Mouse (Mus musculus): ENCODE data around the gene E430018J23Rik. TPM values are rescaled to one million over a fixed set of nuclear protein-coding genes. Genes with fewer than 3 reads are reported as not detected.

E430018J23Rik gene
- polyA plus RNA-seq, 1 experiment from 2014 or later = 1.3 TPM

Other genes starting within 250 kb of the E430018J23Rik start
- 27.1 and 32.1 TPM in 2 replicates for gene Cd2bp2, start 197.6 kb downstream of the E430018J23Rik start, polyA plus RNA-seq (2015; fragmentation: Nextera tagmentation; extraction: Ambion mirVana)
- gene Tbc1d10b, start 185.2 kb downstream of the E430018J23Rik start, polyA plus RNA-seq (2015; fragmentation: Nextera tagmentation; extraction: Ambion mirVana) = 15.8 and 15.9 TPM in 2 replicates
- 42.7 and 46.8 TPM in 2 replicates for gene Mylpf, start 184.7 kb downstream of the E430018J23Rik start, polyA plus RNA-seq (2015; fragmentation: Nextera tagmentation; extraction: Ambion mirVana)
- 8.3 and 9.0 TPM in 2 replicates for gene Zfp553, start 160.6 kb downstream of the E430018J23Rik start, polyA plus RNA-seq (2015; fragmentation: Nextera tagmentation; extraction: Ambion mirVana)
- 9.7 and 9.8 TPM in 2 replicates for gene Sept1, start 160.5 kb downstream of the E430018J23Rik start, polyA plus RNA-seq (2015; fragmentation: Nextera tagmentation; extraction: Ambion mirVana)
- 19.0 and 20.6 TPM in 2 replicates for gene Zfp771, start 149.4 kb downstream of the E430018J23Rik start, polyA plus RNA-seq (2015; fragmentation: Nextera tagmentation; extraction: Ambion mirVana)
- gene Dctpp1, start 132.9 kb downstream of the E430018J23Rik start, polyA plus RNA-seq (2015; fragmentation: Nextera tagmentation; extraction: Ambion mirVana) = 134 and 136 TPM in 2 replicates
- 138 and 169 TPM in 2 replicates for gene Sephs2, start 119.6 kb downstream of the E430018J23Rik start, polyA plus RNA-seq (2015; fragmentation: Nextera tagmentation; extraction: Ambion mirVana)
- 4.1 and 5.2 TPM in 2 replicates for gene Itgal, start 97.4 kb downstream of the E430018J23Rik start, polyA plus RNA-seq (2015; fragmentation: Nextera tagmentation; extraction: Ambion mirVana)
- gene Zfp768, start 48.0 kb downstream of the E430018J23Rik start, polyA plus RNA-seq (2015; fragmentation: Nextera tagmentation; extraction: Ambion mirVana) = 3.1 and 3.5 TPM in 2 replicates
- gene Zfp747, start 17.6 kb downstream of the E430018J23Rik start, polyA plus RNA-seq (2015; fragmentation: Nextera tagmentation; extraction: Ambion mirVana) = 1.7 and 2.1 TPM in 2 replicates
- gene 9130019O22Rik, start 6.5 kb downstream of the E430018J23Rik start, polyA plus RNA-seq (2015; fragmentation: Nextera tagmentation; extraction: Ambion mirVana) = 1.3 and 1.4 TPM in 2 replicates
- 1.1 and 1.8 TPM in 2 replicates for gene Zfp764, start 13.2 kb upstream of the E430018J23Rik start, polyA plus RNA-seq (2015; fragmentation: Nextera tagmentation; extraction: Ambion mirVana)
- 9.1 and 10.4 TPM in 2 replicates for gene Zfp688, start 28.4 kb upstream of the E430018J23Rik start, polyA plus RNA-seq (2015; fragmentation: Nextera tagmentation; extraction: Ambion mirVana)
- 2.2 and 2.4 TPM in 2 replicates for gene Zfp689, start 55.5 kb upstream of the E430018J23Rik start, polyA plus RNA-seq (2015; fragmentation: Nextera tagmentation; extraction: Ambion mirVana)
- 19.4 and 24.0 TPM in 2 replicates for gene Prr14, start 66.0 kb upstream of the E430018J23Rik start, polyA plus RNA-seq (2015; fragmentation: Nextera tagmentation; extraction: Ambion mirVana)
- gene Fbrs, start 85.6 kb upstream of the E430018J23Rik start, polyA plus RNA-seq (2015; fragmentation: Nextera tagmentation; extraction: Ambion mirVana) = 3.6 and 3.7 TPM in 2 replicates
- 12.6 and 14.5 TPM in 2 replicates for gene Srcap, start 118.4 kb upstream of the E430018J23Rik start, polyA plus RNA-seq (2015; fragmentation: Nextera tagmentation; extraction: Ambion mirVana)
- 6.1 TPM in 2 replicates for gene Gm42715, start 126.0 kb upstream of the E430018J23Rik start, polyA plus RNA-seq (2015; fragmentation: Nextera tagmentation; extraction: Ambion mirVana)
- 3.3 and 4.0 TPM in 2 replicates for gene Tmem265, start 167.8 kb upstream of the E430018J23Rik start, polyA plus RNA-seq (2015; fragmentation: Nextera tagmentation; extraction: Ambion mirVana)
- 19.3 and 20.2 TPM in 2 replicates for gene Phkg2, start 179.7 kb upstream of the E430018J23Rik start, polyA plus RNA-seq (2015; fragmentation: Nextera tagmentation; extraction: Ambion mirVana)
- gene Ccdc189, start 195.0 kb upstream of the E430018J23Rik start, polyA plus RNA-seq (2015; fragmentation: Nextera tagmentation; extraction: Ambion mirVana) = 7.3 TPM in 2 replicates
- gene Rnf40, start 195.1 kb upstream of the E430018J23Rik start, polyA plus RNA-seq (2015; fragmentation: Nextera tagmentation; extraction: Ambion mirVana) = 18.8 and 25.3 TPM in 2 replicates
- gene Zfp629, start 222.2 kb upstream of the E430018J23Rik start, polyA plus RNA-seq (2015; fragmentation: Nextera tagmentation; extraction: Ambion mirVana) = 1.6 and 1.8 TPM in 2 replicates